Mouse (Mus musculus) embryonic facial prominence, embryonic 10.5 days (tissue): Measurements from ENCODE around the gene Plcb3. TPM values are rescaled to one million over a fixed set of nuclear protein-coding genes. Genes with fewer than 3 reads are reported as not detected.
A peak's percentile ranks its signal among the peaks of the same experiment; 100 is the strongest.
"Not testable (repeated sequence)": the region's sequence is repeated elsewhere in the genome, so short reads cannot be mapped to it uniquely, and the experiment has no call there.

Source experiments
- DNase-seq: peaks from one replicate; pipeline ENCODE4 v3.0.0-alpha.2; 2017; ENCODE audit warnings: low spot score
- H3K27ac ChIP-seq: fragments of 300-500 bp; sonication (generic); replicated peaks from 2 replicates; pipeline ENCODE4 v1.5.1; 2016; ENCODE audit warnings: mild to moderate bottlenecking
- H3K27me3 ChIP-seq: fragments of 300-500 bp; sonication (generic); replicated peaks from 2 replicates; pipeline ENCODE4 v1.6.1; 2016; ENCODE audit warnings: low read depth, mild to moderate bottlenecking; ENCODE audit not compliant: poor library complexity, severe bottlenecking
- H3K36me3 ChIP-seq: fragments of 300-500 bp; sonication (generic); replicated peaks from 2 replicates; pipeline ENCODE4 v1.6.1; 2016; ENCODE audit warnings: mild to moderate bottlenecking, moderate library complexity
- H3K4me1 ChIP-seq: fragments of 300-500 bp; sonication (generic); 2 replicates; pipeline ENCODE4 v1.6.1; 2016
- H3K4me3 ChIP-seq: fragments of 300-500 bp; sonication (generic); 2 replicates; pipeline ENCODE4 v1.5.1; 2016; ENCODE audit warnings: mild to moderate bottlenecking, moderate library complexity
- H3K9me3 ChIP-seq: fragments of 300-500 bp; sonication (generic); 2 replicates; pipeline ENCODE4 v1.6.1; 2016; ENCODE audit warnings: mild to moderate bottlenecking
- WGBS: fragments of 180-500 bp; shearing (Covaris S2); methylation state at CpG from one replicate; pipeline ENCODE4 v1.1.7; 2016; 5-methylcytosine and 5-hydroxymethylcytosine counted together
- polyA plus RNA-seq: library from polyadenylated mRNA; unstranded; fragments of >200 nt; fragmentation: Nextera tagmentation; extraction: Ambion mirVana; gene quantifications from 2 replicates; pipeline ENCODE4 v1.2.1, GENCODE M21; 2016

Gene Plcb3
- polyA plus RNA-seq, 1 experiment from 2014 or later = 37.0 TPM

- no peaks in the 10 kb centered on the region for H3K27me3 ChIP-seq
- no peaks in the 10 kb centered on the region for H3K9me3 ChIP-seq
- peaks cover 32% of the 10 kb centered on the region for H3K36me3 ChIP-seq
- DNase-seq = peak; percentile 92
- H3K4me3 ChIP-seq = peak within 1 kb of the TSS; percentile 71
- H3K27ac ChIP-seq = peak within 1 kb of the TSS; percentile 85
- peaks cover 56% of the 10 kb centered on the region for H3K4me1 ChIP-seq
- WGBS = under 1% methylated on average over 24 of the region's 24 CpGs
These were observed 19.7 kb upstream of the Plcb3 start, which contains the start of the genes Nudt22 and Trpt1 for GRCm38 (mm10) chr19:6996006-6996405. Gene Nudt22 (minus strand): TSS chr19:6996117. Gene Trpt1 (plus strand): TSS chr19:6996131.

GRCm38 (mm10) chr19:6995255-6995991 lies 19.2 kb upstream of the Plcb3 start:
- peak overlapping the region; percentile 85 for H3K27ac ChIP-seq
- peak overlapping the region; percentile 71 for H3K4me3 ChIP-seq
- 48% methylated on average over 21 of the region's 21 CpGs for WGBS
- peaks cover 28% of the 10 kb centered on the region for H3K36me3 ChIP-seq
- H3K4me1 ChIP-seq = peaks cover 56% of the 10 kb centered on the region
- no peak for DNase-seq
- no peaks in the 10 kb centered on the region for H3K9me3 ChIP-seq
- no peaks in the 10 kb centered on the region for H3K27me3 ChIP-seq

GRCm38 (mm10) chr19:6994489-6994888 lies 18.2 kb upstream of the Plcb3 start:
- no peaks in the 10 kb centered on the region for H3K27me3 ChIP-seq
- no peak for DNase-seq
- peaks cover 56% of the 10 kb centered on the region for H3K4me1 ChIP-seq
- WGBS = 85% methylated on average over 8 of the region's 8 CpGs
- peak overlapping the region; percentile 71 for H3K4me3 ChIP-seq
- peaks cover 19% of the 10 kb centered on the region for H3K36me3 ChIP-seq
- no peaks in the 10 kb centered on the region for H3K9me3 ChIP-seq
- 0 out of 2 replicates have a peak overlapping the region, but pooled peaks have one; percentile 10 for H3K27ac ChIP-seq

GRCm38 (mm10) chr19:6994002-6994401 lies 17.7 kb upstream of the Plcb3 start:
- Histone ChIP-seq H3K27ac (no peak overlapping the region), H3K27me3 (no peaks in the 10 kb centered on the region), H3K36me3 (peaks cover 17% of the 10 kb centered on the region), H3K4me1 (peaks cover 59% of the 10 kb centered on the region), H3K4me3 (peak overlapping the region; percentile 73; the same call in 1 of the 2 replicates), H3K9me3 (no peaks in the 10 kb centered on the region)
- DNase-seq = no peak
- 87% methylated on average over 8 of the region's 8 CpGs for WGBS

- 59% methylated on average over 14 of the region's 14 CpGs for WGBS
- Histone ChIP-seq H3K4me3 (peak overlapping the region; percentile 73), H3K36me3 (peaks cover 8% of the 10 kb centered on the region), H3K9me3 (no peaks in the 10 kb centered on the region), H3K27me3 (no peaks in the 10 kb centered on the region), H3K4me1 (peaks cover 61% of the 10 kb centered on the region), H3K27ac (peak overlapping the region; percentile 87)
- no peak for DNase-seq
These were observed 16.9 kb upstream of the Plcb3 start for GRCm38 (mm10) chr19:6993011-6993770.

- Histone ChIP-seq H3K27me3 (no peaks in the 10 kb centered on the region), H3K4me1 (peaks cover 66% of the 10 kb centered on the region), H3K9me3 (no peaks in the 10 kb centered on the region), H3K4me3 (peak within 1 kb of the TSS; percentile 73), H3K36me3 (0 out of 2 replicates have a peak, but pooled peaks cover 3% of the 10 kb centered on the region), H3K27ac (peak within 1 kb of the TSS; percentile 87)
- DNase-seq = peak; percentile 99
- WGBS = 2% methylated on average over 37 of the region's 37 CpGs
These were observed 16.0 kb upstream of the Plcb3 start, which contains the start of gene Dnajc4 for GRCm38 (mm10) chr19:6992011-6992858. Gene Dnajc4 (minus strand): TSS chr19:6992572.

- not testable (repeated sequence) for H3K27me3 ChIP-seq, H3K36me3 ChIP-seq, H3K4me3 ChIP-seq, H3K27ac ChIP-seq, DNase-seq, H3K9me3 ChIP-seq
- 91% methylated on average over 6 of the region's 6 CpGs for WGBS
- peaks cover 66% of the 10 kb centered on the region for H3K4me1 ChIP-seq
These were observed 14.9 kb upstream of the Plcb3 start for GRCm38 (mm10) chr19:6991166-6991565.

- WGBS = 86% methylated on average over 6 of the region's 6 CpGs
- H3K36me3 ChIP-seq = peaks cover 7% of the 10 kb centered on the region
These were observed 14.4 kb upstream of the Plcb3 start for GRCm38 (mm10) chr19:6990712-6991111.

GRCm38 (mm10) chr19:6989251-6989650 lies 13.0 kb upstream of the Plcb3 start:
- 89% methylated on average over 8 of the region's 8 CpGs for WGBS
- Histone ChIP-seq H3K4me3 (peak overlapping the region; percentile 14; the same call in 1 of the 2 replicates), H3K27ac (no peak overlapping the region), H3K9me3 (no peaks in the 10 kb centered on the region), H3K36me3 (peaks cover 21% of the 10 kb centered on the region), H3K4me1 (peaks cover 53% of the 10 kb centered on the region), H3K27me3 (no peaks in the 10 kb centered on the region)
- DNase-seq = no peak

More at GRCm38 (mm10) chr19:6990712-6991111, 14.4 kb upstream of the Plcb3 start:
- Histone ChIP-seq H3K27me3 (no peaks in the 10 kb centered on the region), H3K9me3 (no peaks in the 10 kb centered on the region), H3K27ac (no peak overlapping the region), H3K4me3 (no peak overlapping the region), H3K4me1 (peaks cover 67% of the 10 kb centered on the region)
- no peak for DNase-seq

GRCm38 (mm10) chr19:6987904-6988285 lies 11.6 kb upstream of the Plcb3 start:
- Histone ChIP-seq H3K27me3 (no peaks in the 10 kb centered on the region), H3K4me1 (peaks cover 43% of the 10 kb centered on the region), H3K36me3 (peaks cover 35% of the 10 kb centered on the region), H3K9me3 (no peaks in the 10 kb centered on the region), H3K27ac (peak overlapping the region; percentile 96), H3K4me3 (peak overlapping the region; percentile 95)
- WGBS = 5% methylated on average over 8 of the region's 8 CpGs
- DNase-seq = no peak

- peak; percentile 84 for DNase-seq
- peaks cover 37% of the 10 kb centered on the region for H3K4me1 ChIP-seq
These were observed 11.0 kb upstream of the Plcb3 start, which contains the start of gene Vegfb for GRCm38 (mm10) chr19:6987061-6987903. Gene Vegfb (minus strand): TSS chr19:6987651.

More at GRCm38 (mm10) chr19:6987061-6987903, 11.0 kb upstream of the Plcb3 start, which contains the start of gene Vegfb:
- no peaks in the 10 kb centered on the region for H3K27me3 ChIP-seq
- H3K9me3 ChIP-seq = no peaks in the 10 kb centered on the region
- H3K36me3 ChIP-seq = peaks cover 41% of the 10 kb centered on the region
- H3K4me3 ChIP-seq = peak within 1 kb of the TSS; percentile 95
- peak within 1 kb of the TSS; percentile 96 for H3K27ac ChIP-seq
- WGBS = under 1% methylated on average over 85 of the region's 85 CpGs
